Mouse (Mus musculus): ENCODE measurements around the gene Stab1. TPM values are rescaled to one million over a fixed set of nuclear protein-coding genes. Genes with fewer than 3 reads are reported as not detected.

Stab1 gene
- polyA plus RNA-seq, 1 experiment from 2014 or later = 26.4 TPM

GRCm38 (mm10) chr14:31112187-31112586 is 56.3 kb downstream of the Stab1 start:
- DNase-seq (ENCODE audit: low spot score) (no peak), ATAC-seq (replicated peaks; ENCODE audit: low FRiP score, low read depth) (no peak)
- H3K27me3 ChIP-seq (ENCODE audit: insufficient read depth, low read length) = no peaks in the 10 kb centered on the region
- no peaks in the 10 kb centered on the region for H3K9me3 ChIP-seq (replicated peaks; ENCODE audit: low read length)
- WGBS = 71% methylated on average over 5 of the region's 5 CpGs
- H3K9ac ChIP-seq (ENCODE audit: low read depth, low read length) = no peak overlapping the region
- no peak for TF ChIP-seq CTCF (IDR thresholded peaks at IDR 0.05; ENCODE audit: low read depth)
- H3K4me1 ChIP-seq (replicated peaks; ENCODE audit: insufficient read depth, low read length) = no peaks in the 10 kb centered on the region
- no peak overlapping the region for H3K27ac ChIP-seq
- no peak overlapping the region for H3K4me3 ChIP-seq (replicated peaks; ENCODE audit: low read depth, low read length)
- peaks cover 54% of the 10 kb centered on the region for H3K36me3 ChIP-seq (ENCODE audit: insufficient read depth, low read length)
- no peak overlapping the region for H3K4me2 ChIP-seq (ENCODE audit: low read length)

- no peak for TF ChIP-seq CTCF (IDR thresholded peaks at IDR 0.05; ENCODE audit: low read depth)
- no peak overlapping the region for H3K9ac ChIP-seq (ENCODE audit: low read depth, low read length)
- no peaks in the 10 kb centered on the region for H3K9me3 ChIP-seq (replicated peaks; ENCODE audit: low read length)
- DNase-seq (ENCODE audit: low spot score) (no peak), ATAC-seq (replicated peaks; ENCODE audit: low FRiP score, low read depth) (no peak)
- no peaks in the 10 kb centered on the region for H3K27me3 ChIP-seq (ENCODE audit: insufficient read depth, low read length)
- no peak overlapping the region for H3K4me3 ChIP-seq (replicated peaks; ENCODE audit: low read depth, low read length)
- peaks cover 46% of the 10 kb centered on the region for H3K36me3 ChIP-seq (ENCODE audit: insufficient read depth, low read length)
- 84% methylated on average over 3 of the region's 3 CpGs for WGBS
- no peak overlapping the region for H3K4me2 ChIP-seq (ENCODE audit: low read length)
- no peaks in the 10 kb centered on the region for H3K4me1 ChIP-seq (replicated peaks; ENCODE audit: insufficient read depth, low read length)
- no peak overlapping the region for H3K27ac ChIP-seq
These were observed 57.8 kb downstream of the Stab1 start for GRCm38 (mm10) chr14:31110613-31111012.

- H3K9me3 ChIP-seq (replicated peaks; ENCODE audit: low read length) = no peaks in the 10 kb centered on the region
- H3K36me3 ChIP-seq (ENCODE audit: insufficient read depth, low read length) = peaks cover 41% of the 10 kb centered on the region
- no peak for TF ChIP-seq CTCF (IDR thresholded peaks at IDR 0.05; ENCODE audit: low read depth)
- no peak overlapping the region for H3K27ac ChIP-seq
- H3K9ac ChIP-seq (ENCODE audit: low read depth, low read length) = no peak overlapping the region
- H3K4me2 ChIP-seq (ENCODE audit: low read length) = no peak overlapping the region
- ATAC-seq (replicated peaks; ENCODE audit: low FRiP score, low read depth) = no peak
- H3K27me3 ChIP-seq (ENCODE audit: insufficient read depth, low read length) = no peaks in the 10 kb centered on the region
- no peak for DNase-seq (ENCODE audit: low spot score)
- WGBS = 85% methylated on average over 2 of the region's 2 CpGs
- no peak overlapping the region for H3K4me3 ChIP-seq (replicated peaks; ENCODE audit: low read depth, low read length)
- no peaks in the 10 kb centered on the region for H3K4me1 ChIP-seq (replicated peaks; ENCODE audit: insufficient read depth, low read length)
These were observed 63.3 kb downstream of the Stab1 start for GRCm38 (mm10) chr14:31105156-31105555.

GRCm38 (mm10) chr14:31089918-31090317 is 78.5 kb downstream of the Stab1 start:
- Histone ChIP-seq H3K4me2 (ENCODE audit: low read length) (no peak overlapping the region), H3K9ac (ENCODE audit: low read depth, low read length) (no peak overlapping the region), H3K27ac (no peak overlapping the region), H3K4me1 (replicated peaks; ENCODE audit: insufficient read depth, low read length) (no peaks in the 10 kb centered on the region), H3K27me3 (ENCODE audit: insufficient read depth, low read length) (no peaks in the 10 kb centered on the region), H3K36me3 (ENCODE audit: insufficient read depth, low read length) (peaks cover 47% of the 10 kb centered on the region), H3K9me3 (replicated peaks; ENCODE audit: low read length) (no peaks in the 10 kb centered on the region), H3K4me3 (replicated peaks; ENCODE audit: low read depth, low read length) (no peak overlapping the region)
- no peak for DNase-seq (ENCODE audit: low spot score)
- no peak for TF ChIP-seq CTCF (IDR thresholded peaks at IDR 0.05; ENCODE audit: low read depth)
- no peak for ATAC-seq (replicated peaks; ENCODE audit: low FRiP score, low read depth)
- 79% methylated on average over 1 of the region's 1 CpGs for WGBS

Other genes with a start within 250 kb of the Stab1 start
- 0.53 and 0.75 TPM in 2 replicates for gene Itih3, start 244.9 kb downstream of the Stab1 start, polyA plus RNA-seq (2015; fragmentation: Nextera tagmentation; extraction: Ambion mirVana)
- gene Itih1, start 225.4 kb downstream of the Stab1 start, polyA plus RNA-seq (2015; fragmentation: Nextera tagmentation; extraction: Ambion mirVana) = 0.34 and 0.41 TPM in 2 replicates
- 8.7 and 10.5 TPM in 2 replicates for gene Nek4, start 217.3 kb downstream of the Stab1 start, polyA plus RNA-seq (2015; fragmentation: Nextera tagmentation; extraction: Ambion mirVana)
- 63.2 and 64.3 TPM in 2 replicates for gene Glt8d1, start 167.2 kb downstream of the Stab1 start, polyA plus RNA-seq (2015; fragmentation: Nextera tagmentation; extraction: Ambion mirVana)
- 541 and 596 TPM in 2 replicates for gene Spcs1, start 167.0 kb downstream of the Stab1 start, polyA plus RNA-seq (2015; fragmentation: Nextera tagmentation; extraction: Ambion mirVana)
- 67.3 and 75.8 TPM in 2 replicates for gene Pbrm1, start 149.5 kb downstream of the Stab1 start, polyA plus RNA-seq (2015; fragmentation: Nextera tagmentation; extraction: Ambion mirVana)
- 96.3 and 99.5 TPM in 2 replicates for gene Gnl3, start 149.5 kb downstream of the Stab1 start, polyA plus RNA-seq (2015; fragmentation: Nextera tagmentation; extraction: Ambion mirVana)
- gene Smim4, start 39.7 kb downstream of the Stab1 start, polyA plus RNA-seq (2015; fragmentation: Nextera tagmentation; extraction: Ambion mirVana) = 210 and 212 TPM in 2 replicates
- 201 and 204 TPM in 2 replicates for gene Nt5dc2, start 37.6 kb downstream of the Stab1 start, polyA plus RNA-seq (2015; fragmentation: Nextera tagmentation; extraction: Ambion mirVana)
- gene Tnnc1, start 39.7 kb upstream of the Stab1 start, polyA plus RNA-seq (2015; fragmentation: Nextera tagmentation; extraction: Ambion mirVana) = 0.79 and 0.95 TPM in 2 replicates
- 197 and 214 TPM in 2 replicates for gene Nisch, start 48.3 kb upstream of the Stab1 start, polyA plus RNA-seq (2015; fragmentation: Nextera tagmentation; extraction: Ambion mirVana)
- gene Sema3g, start 49.2 kb upstream of the Stab1 start, polyA plus RNA-seq (2015; fragmentation: Nextera tagmentation; extraction: Ambion mirVana) = 6.5 and 7.8 TPM in 2 replicates
- gene Phf7, start 82.7 kb upstream of the Stab1 start, polyA plus RNA-seq (2015; fragmentation: Nextera tagmentation; extraction: Ambion mirVana) = 16.8 and 18.1 TPM in 2 replicates
- gene Bap1, start 82.8 kb upstream of the Stab1 start, polyA plus RNA-seq (2015; fragmentation: Nextera tagmentation; extraction: Ambion mirVana) = 57.8 and 63.4 TPM in 2 replicates
- 4.3 and 4.4 TPM in 2 replicates for gene Dnah1, start 155.3 kb upstream of the Stab1 start, polyA plus RNA-seq (2015; fragmentation: Nextera tagmentation; extraction: Ambion mirVana)
- 38.8 and 40.3 TPM in 2 replicates for gene Capn7, start 168.0 kb upstream of the Stab1 start, polyA plus RNA-seq (2015; fragmentation: Nextera tagmentation; extraction: Ambion mirVana)

All from kidney, postnatal 0 days (tissue).